Mouse (Mus musculus) gastrocnemius, postnatal 36 days (tissue): ENCODE measurements around the gene Cntnap2. TPM values are rescaled to one million over a fixed set of nuclear protein-coding genes. Genes with fewer than 3 reads are reported as not detected.
"Not testable (repeated sequence)": the region's sequence is repeated elsewhere in the genome, so short reads cannot be mapped to it uniquely, and the experiment has no call there.

Experiments used
- DNase-seq, 2 experiments: peaks; one replicate each; pipeline ENCODE4 v3.0.0; 2022
- intact Hi-C: fragments of 180-260 bp; cut with DNase I; formaldehyde crosslinking; loops from one replicate; pipeline ENCODE4 v1.15.1; 2025
- total RNA-seq, 2 experiments: library from RNA; stranded (reverse); gene quantifications; 2 replicates each; pipeline ENCODE4 v1.2.3; 2021

Gene Cntnap2
- total RNA-seq, 2 experiments from 2014 or later: 6.3 to 6.6 TPM

DNA sequence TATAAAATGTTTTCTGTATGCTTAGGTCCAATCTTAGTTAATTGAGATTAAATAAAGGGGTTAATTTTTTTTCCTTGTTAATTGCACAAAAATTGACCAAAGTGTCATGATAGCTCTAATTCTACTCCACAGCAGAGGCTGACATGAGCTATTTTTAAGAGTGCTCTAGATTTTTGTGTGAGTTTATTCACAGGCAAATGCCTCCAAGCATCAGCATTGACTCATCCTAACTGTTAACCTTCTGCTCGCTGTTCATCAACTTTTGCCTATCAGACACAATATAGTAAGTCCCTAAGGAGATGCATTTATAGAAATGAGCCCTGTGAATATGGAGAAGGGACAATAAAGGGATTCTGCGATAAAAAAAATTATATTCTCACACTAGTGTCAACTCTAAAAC, 1138.1 kb downstream of the Cntnap2 start:
- DNase-seq: no peak
- intact Hi-C loops: no loop called here

DNA sequence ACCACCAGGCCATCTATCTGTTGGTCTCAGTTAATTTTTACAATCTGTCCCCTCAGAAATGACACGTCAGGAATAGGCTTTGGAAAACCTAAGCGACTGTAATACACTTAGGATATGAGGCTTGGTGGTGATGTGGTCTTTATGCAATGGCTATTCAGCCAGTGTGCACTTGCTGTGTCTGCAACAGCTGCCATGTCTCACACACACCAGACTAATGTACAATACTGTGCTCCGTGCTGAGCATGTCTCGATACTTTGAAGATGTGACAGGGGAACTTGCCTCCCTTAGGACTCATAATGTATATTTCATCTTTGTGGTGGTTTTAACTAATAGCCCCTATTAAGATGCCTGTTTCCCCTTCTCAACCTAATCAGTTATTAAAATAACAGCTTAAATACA, 1142.7 kb downstream of the Cntnap2 start:
- no peak for DNase-seq
- intact Hi-C loops: no loop called here

DNA sequence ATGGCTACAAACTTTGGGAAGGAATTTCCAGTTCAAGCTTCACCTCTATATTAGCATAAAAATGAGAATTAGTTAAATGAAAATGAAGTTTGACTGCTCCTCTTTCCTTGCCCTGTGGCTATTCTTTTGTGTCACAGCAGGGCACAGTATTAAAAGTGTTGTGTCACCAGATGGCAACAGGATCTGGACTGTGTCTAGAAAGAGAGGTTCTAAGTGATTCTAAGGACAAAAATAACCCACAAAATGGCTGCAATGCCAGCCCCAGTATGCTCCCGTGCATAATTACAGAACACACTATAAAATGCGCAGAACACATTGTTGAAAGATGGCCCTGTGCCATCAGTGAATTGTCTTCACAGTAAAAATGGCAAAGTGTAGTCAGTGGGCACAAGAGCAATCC, 1146.4 kb downstream of the Cntnap2 start:
- DNase-seq: no peak
- intact Hi-C loops: no loop called here

DNA sequence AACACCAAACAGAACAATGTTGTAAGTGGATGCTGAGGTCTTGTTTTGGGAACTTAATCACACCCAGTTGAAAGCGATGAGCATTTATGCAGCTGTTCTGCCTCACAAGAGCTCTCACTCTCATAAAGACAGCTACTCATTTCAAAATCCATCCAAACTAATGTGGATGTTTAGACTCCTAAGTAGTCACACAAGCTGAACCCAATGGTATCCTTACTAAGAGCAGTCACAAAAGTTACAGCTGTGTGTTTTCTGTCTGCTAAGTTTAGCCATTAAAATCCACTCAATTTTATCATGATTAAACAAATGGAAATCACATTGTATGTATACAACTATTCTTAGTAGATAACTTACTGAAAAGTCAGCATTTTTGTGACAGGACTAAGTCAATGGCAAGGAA, 1173.7 kb downstream of the Cntnap2 start:
- intact Hi-C loops: no loop called here
- DNase-seq: no peak

DNA sequence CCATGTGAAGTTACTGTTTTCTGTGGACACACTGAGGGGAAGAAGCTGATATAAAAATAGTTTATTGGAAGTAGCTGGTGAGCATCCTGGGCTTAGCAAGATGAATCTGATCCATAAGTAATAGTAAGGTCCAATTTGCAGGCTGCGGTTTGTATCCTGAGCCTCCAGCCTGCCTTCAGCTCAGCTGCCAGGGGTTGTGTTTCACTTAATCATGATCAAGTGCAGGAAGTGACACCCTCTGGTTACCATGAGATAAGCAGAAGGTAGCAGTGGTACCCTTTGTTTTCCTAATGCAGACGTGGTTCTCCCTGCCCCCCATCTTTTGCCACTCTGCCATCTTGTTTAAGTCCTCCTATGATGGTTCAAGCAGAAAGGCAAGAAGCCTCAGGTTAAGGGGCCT, 1181.2 kb downstream of the Cntnap2 start:
- DNase-seq: no peak
- intact Hi-C loops: no loop called here

DNA sequence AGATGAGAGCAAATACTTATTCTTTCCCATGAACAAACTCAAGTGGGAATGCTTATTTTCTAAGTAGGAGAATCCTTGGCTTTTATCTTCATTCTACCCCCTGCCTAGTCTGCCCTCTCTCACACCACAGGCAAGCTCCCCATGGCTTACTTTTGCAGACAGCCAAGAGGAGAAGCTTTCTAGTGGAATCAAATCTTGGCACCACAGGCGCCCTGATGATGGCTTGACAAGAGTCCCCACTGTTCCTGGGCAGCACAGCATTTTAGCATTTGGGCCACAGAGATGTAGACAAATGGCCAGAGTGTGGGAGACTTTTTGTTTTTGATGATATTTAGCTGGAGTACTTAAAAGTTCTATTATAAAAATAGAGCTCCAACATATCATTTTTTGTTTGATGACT, 1204.0 kb downstream of the Cntnap2 start:
- no peak for DNase-seq
- intact Hi-C loops: no loop called here

DNA sequence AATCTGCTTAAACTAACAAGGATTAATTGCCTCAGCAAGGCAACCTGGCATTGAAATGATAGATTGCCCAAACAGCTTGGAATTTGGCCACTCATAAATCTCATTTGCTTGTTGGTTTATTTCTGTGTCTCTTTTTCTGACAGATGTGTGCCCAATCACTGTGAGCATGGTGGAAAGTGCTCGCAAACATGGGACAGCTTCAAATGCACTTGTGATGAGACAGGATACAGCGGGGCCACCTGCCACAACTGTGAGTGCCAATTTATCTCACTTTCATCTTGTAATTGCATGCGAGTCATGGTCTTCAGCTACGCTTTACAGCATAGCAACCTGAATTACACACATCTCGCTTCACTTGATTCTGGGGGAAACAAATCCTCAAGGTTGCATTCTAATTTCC, 1287.8 kb downstream of the Cntnap2 start:
- intact Hi-C loops: no loop called here
- DNase-seq: no peak

DNA sequence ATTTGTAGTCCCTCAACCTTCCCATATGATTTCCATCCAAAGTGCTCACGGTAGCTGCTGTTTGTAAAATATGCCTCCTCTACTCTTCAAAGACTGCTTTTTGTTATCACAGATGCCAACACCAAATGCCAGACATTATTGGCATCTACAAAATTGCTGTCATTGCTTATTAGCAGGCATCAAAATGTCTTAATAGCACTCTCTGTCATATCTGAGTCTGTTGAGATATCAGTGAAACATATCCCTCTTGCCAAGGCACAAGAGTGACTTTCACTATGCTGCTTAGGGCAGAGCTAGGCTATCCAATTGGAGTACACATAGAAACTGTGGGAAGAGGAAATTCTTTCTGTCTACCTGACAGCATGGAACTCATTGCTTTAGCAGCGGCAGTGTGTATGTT, 1301.9 kb downstream of the Cntnap2 start:
- no peak for DNase-seq
- intact Hi-C loops: no loop called here

DNA sequence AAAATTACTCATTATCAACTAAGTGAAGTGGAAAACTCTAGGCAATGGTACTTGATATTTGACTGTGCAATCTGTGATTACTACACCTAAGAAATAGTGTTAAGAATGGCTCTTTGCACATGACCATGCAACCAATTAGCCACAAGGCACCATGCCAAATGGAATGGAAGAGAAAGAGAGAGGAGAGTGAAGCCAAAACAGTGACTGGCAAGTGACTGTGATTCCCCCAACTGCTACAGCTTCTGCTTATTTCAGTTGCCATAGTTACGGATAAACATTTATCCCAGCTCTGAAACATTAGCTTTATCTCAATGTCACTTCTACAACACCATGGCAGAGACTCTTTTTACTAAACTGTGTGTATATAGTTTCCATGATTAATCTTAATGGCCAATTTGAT, 1303.0 kb downstream of the Cntnap2 start:
- DNase-seq: no peak
- intact Hi-C loops: no loop called here

DNA sequence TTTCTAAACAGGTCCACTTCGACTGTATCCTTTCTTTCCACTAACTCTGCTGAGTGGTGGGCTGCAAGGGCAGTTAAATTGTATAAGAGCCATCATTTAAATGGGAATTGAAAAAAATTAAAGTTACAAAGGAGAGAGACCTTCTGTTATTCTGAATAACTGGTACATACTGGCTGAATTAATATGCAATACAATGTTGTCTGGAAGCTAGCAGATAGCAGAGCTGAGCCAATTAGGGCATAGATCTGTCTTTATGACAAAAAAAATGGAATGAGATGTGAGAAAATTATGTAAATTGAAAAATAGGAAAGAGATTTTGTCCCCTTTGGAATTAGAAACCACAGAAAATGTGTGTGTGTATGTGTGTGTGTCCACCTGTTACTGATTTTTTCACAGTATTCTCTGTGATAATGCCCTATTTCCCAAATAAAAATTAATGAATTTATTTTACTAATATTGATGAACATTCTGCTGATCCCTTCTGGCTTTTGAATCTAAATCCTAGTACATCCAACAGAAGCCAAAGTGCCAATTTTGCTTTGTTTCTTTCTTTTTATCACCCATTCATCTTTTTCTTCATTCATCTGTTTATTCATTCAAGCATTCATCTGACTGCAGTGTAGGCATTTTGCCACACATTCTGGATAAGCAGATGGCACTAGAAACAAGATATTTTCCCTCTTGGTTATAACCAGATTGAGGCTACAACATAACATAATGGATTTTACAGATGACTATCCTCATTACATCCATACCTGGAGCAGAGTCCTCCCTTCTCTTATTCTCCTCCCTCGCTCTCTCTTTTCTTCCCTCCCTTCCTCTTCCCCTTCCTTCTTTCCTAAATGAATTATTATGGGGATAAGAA, 1339.8 kb downstream of the Cntnap2 start:
- no peak for DNase-seq
- intact Hi-C loops: no loop called here

DNA sequence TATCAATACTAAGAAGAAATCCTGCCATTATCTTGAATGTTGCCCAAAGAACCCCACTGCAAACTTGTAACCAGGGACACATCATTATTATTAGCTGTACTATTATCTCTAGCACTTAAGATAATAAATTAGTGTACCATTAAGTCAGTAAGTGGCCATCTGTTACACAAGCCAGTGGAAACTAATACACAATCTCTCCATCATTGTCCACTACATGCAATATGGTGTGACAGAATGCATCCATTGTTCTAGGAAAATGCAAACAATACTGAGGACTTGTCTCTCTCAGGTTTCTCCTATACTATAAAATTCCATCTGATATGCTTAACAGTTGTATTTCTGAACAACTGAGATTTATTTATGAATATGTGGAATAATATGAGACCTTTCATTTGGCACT, 1355.0 kb downstream of the Cntnap2 start:
- intact Hi-C loops: no loop called here
- no peak for DNase-seq

DNA sequence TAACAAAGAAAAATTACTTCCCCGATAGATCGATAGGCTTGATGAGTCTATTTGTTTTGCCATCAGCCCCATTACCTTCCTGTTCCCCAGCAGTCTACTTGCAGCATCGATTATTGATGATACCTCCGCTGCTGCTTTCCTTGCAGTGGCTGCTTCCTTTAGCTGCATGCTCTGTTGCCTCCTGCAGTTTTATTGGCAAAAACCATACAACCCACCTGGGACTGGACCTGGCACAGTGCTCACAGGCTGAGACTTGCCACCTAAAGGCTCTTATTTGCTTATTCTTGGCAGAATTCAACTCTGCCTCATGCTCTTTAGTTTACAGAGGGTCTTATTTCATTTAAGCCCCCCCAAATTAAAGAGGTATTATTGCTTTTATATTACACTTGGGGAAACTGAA, 1355.4 kb downstream of the Cntnap2 start:
- DNase-seq: no peak

DNA sequence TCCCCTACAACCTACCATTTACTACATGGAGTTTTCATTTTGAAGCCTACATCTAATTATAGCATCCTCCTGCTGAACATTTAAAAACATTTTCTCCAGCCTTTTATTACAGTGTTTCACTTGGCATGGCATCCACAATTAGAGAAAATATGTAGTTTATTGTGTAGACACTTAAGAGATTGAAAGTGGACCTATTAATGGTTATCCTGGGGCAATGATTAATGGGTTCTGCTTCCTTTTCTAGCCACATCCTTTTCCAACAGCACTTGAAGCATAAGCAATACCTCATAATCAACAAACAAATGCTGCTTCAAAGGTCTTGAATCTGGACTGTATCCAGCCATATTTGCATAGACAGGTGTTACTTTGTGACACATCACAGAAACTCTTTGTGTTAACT, 1360.7 kb downstream of the Cntnap2 start:
- intact Hi-C loops: no loop called here

More for the DNA sequence above, 1355.4 kb downstream of the Cntnap2 start:
- intact Hi-C loops: no loop called here

DNA sequence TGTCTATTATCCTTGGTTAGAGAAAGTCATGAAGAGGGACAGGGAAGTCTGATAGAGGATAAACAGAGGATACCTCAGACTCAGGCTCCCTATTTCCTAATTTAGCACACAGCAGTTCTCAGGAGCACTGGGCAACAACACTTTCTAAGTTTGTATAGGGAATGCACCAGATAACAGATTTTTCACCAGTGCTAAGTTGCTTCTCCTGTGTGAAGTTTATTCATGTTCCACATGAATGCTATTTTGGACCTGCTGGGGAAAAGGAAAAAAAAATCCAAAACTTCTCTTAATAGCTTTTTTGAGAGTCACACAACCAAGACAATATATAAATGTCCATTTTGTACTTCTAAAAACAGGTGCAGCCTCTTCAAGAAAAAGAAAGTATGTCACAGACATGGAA, 1361.2 kb downstream of the Cntnap2 start:
- intact Hi-C loops: no loop called here
- DNase-seq: no peak

More for the DNA sequence above, 1360.7 kb downstream of the Cntnap2 start:
- DNase-seq: no peak

DNA sequence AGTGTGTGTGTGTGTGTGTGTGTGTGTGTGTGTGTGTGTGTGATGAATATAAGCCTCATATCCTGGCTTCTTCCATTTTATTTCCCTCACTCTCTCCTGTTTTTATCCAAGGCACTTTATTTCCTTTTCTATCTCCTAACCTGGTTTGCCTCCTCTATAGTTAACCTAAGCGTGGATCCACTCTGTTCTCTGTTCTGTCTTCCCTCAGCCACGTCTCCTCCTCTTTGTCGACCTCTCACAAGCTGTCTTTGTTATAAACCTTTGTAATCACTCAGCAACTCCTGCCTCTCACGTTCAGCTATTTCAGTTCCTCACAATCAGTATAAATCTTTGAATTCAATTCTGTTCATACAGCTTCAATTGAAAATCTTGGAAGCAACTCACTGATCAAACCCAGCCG, 1369.1 kb downstream of the Cntnap2 start:
- intact Hi-C loops: no loop called here

DNA sequence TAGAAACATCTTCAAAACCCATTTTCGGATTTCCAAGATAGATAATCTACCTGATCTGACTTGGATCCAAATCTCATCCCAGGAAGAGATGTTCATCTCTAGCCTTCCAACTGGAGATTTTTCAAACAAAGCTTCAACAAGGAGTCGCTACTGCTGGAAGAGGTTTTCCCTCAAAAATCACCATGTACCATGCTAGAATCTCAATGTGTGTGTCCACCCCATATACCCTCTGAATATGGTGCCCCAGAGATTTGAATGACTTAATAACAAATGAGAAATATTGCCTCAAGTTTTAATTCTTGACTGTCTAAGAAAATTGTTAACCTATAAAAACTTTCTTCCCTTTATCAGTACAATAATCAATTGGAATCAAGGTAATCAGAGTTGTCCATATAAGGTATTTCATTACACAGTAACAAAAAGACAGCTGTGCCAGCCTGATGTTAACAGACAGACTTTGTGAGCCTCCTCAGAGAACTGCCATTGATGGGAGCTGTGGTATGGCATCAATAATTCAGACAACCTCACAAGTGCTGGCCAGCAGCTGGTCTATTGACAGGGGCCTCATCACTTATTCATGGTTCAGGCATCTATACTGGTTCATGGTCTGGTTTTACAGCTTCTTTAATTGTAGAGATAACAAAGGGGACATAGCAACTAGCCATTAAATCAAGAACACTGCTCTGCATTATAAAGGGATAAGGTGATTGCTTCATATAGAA, 1391.9 kb downstream of the Cntnap2 start:
- intact Hi-C loops: no loop called here
- DNase-seq: no peak

More for the DNA sequence above, 1369.1 kb downstream of the Cntnap2 start:
- DNase-seq: no peak

DNA sequence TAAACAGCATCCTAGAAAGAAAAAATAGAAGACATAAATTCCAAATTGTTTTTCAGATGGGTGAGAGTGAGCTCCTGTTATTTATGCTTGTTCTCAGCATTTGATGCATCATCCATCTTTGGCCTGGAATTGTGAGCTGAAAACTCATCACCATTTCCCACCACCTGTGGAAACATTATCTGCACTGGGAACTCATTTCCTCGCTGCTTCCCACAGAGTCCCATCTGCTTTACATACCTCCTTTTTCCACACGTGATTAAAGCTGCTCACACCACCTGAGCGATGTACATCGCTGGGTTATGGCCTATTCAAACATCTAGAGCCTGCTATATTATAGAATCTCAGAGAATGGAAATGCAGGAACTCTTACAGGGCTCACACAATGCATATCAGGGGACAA, 1413.5 kb downstream of the Cntnap2 start:
- no peak for DNase-seq
- intact Hi-C loops: no loop called here

DNA sequence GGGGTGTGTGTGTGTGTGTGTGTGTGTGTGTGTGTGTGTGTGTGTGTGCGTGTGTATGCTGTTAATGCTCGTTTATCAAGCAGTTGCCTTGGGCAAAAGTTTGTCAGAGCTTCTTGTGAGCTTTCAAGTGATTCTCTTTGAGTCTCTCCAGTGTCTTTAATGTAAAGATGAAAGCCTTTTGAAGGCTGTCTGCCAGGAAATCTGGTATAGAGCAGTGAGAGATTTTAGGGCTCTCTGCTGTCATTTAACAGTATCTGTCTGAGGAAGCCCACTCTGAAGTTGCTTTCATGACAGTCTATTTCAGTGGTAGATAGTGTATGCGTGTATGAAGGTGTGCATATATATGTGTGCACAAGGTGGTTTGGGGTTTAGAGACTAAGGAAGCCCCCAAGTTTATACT, 1425.2 kb downstream of the Cntnap2 start:
- DNase-seq: no peak
- intact Hi-C loops: no loop called here

DNA sequence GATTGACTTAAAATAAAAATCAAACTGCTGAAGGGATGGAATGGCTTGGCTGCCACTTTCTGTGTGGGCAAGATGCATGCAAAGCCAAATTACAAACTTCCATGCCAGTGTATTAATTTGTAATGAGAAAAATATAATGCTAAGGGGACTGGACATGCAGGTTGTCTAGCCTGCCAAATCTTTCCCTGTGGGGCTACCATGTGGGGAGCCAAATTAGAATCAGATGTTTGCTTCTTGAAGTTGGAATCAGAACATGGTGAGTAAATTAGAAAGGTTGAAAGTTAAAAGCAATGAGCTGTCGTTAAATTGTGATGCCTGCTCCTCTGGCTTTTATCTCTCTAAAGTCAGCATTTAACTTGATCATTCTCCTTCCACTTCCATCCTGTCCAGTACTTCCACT, 1443.6 kb downstream of the Cntnap2 start:
- DNase-seq: no peak
- intact Hi-C loops: no loop called here

DNA sequence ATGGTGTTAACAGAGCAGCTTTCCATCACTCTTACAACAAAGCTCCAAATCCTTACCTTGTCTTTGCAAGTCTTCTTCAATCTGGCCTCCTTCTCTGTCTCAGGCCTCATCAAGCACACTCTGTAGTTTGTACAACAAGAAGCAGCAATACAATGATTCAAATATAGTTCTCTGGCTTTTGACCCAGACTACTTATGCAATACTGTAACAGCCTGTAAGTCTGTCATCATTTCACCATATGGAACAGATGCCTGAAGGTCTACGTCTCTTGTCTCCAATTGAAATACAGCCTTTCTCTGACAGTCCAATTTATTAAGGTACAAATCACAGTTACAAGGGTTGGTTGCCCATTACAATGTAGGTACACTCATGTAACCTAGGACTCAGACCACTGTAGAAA, 1453.7 kb downstream of the Cntnap2 start:
- intact Hi-C loops: no loop called here
- no peak for DNase-seq

DNA sequence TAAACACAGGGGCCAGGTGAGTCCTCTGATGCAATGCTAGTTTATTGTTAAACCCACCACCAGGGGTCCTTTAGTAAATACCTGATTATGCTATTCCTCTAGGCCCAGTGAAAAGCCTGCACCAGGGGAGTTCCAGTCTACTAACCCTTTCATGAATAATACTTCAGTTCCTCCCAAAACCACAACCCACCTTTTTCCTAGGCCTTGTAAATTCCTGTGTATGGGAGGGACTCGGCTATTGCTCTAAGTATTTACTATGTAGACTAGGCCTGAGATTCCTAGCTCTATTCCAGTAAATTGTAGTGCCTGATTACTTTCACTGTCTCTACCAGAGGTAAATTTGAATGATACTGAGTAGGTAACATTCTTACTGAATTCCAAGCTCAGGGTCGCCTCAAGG, 1478.4 kb downstream of the Cntnap2 start:
- DNase-seq, intact Hi-C loops: not testable (repeated sequence)

DNA sequence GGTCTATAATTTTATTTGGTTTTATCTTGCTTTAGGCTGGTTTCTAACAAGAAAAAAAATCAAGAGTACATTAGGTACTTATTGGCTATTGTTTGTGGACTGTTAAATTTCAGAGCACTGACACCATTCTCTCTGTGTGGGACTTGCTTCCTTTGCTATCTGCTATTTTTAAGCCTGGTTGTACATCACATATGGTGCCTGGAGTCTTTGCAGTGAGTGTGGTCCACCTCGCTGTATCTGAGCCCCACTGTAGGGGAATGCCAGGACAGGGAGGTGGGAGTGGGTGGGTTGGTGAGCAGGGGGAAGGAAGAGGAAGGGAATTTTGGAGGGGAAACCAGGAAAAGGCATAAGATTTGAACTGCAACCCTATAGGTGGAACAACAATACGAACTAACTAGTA, 1504.3 kb downstream of the Cntnap2 start:
- intact Hi-C loops: no loop called here

More for the DNA sequence above, 1504.3 kb downstream of the Cntnap2 start:
- DNase-seq: no peak
